Mouse (Mus musculus) mature B cell (primary cell): ENCODE results near the gene Mkrn2os.

Source experiments
- in situ Hi-C: fragments of 300-500 bp; cut with MboI; formaldehyde crosslinking; loops from 2 replicates; pipeline ENCODE4 v1.14.3; 2019

The Mkrn2os gene

DNA sequence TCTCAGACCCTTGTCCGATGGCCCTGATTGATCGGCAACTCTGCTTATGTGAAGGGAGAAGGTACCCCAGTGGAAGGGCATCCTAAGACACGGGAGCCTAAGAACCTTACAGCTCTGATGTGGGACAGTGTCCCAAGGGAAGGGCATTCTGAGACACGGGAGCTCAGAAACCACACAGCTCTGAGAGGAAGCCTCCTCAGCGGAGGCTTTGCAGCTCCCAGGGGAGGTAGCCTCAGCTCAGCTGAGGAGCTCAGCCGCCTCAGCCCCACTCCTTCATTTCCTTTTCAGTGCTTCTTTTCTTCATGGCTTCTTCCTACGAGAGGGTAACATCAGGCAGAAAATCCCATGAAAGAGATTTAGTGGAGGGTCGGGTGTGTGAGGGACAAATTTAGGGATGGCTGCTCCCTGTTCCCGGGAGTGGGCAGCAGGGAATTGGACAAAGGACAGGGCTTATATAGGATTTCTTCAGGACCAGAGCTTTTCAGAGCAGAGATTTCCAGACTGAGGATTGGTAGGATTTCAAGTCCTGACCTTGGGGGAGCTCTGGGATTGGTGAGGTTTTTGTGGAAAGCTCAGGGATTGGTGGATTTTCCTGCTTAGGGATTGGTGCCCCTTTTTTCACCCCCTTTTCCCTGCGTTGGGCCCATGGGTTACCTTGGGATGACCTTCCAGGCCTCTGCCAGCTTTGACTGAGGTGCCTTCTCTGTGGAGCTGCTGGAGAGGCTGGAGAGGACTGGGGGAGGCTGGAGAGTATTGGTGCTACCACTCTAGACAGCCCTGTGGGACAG, 9.9 kb downstream of the Mkrn2os start:
- in situ Hi-C loops, result no loop called here

DNA sequence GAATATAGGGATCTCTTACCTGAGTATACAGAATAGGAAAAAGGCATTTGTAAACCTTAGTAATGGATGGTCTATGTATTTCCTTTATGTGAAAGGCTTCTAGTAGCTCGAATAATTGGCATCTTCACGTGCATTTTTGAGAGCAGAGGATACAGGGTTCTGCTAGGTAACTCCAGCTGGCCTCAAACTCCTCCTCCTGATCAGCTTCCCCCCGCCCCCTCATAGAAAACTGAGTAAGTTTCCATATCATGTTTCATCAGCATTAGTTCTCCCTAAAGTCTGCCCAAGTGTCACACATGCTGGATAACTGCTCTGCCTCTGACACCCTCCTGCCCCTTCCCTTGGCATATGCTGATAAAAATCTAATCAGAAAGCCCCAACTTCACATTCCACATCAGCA, 11.6 kb downstream of the Mkrn2os start:
- in situ Hi-C loops, result no loop called here

- in situ Hi-C loops, result no loop called here
These were observed 14.4 kb downstream of the Mkrn2os start for GRCm38 (mm10) chr6:115577941-115578340.

DNA sequence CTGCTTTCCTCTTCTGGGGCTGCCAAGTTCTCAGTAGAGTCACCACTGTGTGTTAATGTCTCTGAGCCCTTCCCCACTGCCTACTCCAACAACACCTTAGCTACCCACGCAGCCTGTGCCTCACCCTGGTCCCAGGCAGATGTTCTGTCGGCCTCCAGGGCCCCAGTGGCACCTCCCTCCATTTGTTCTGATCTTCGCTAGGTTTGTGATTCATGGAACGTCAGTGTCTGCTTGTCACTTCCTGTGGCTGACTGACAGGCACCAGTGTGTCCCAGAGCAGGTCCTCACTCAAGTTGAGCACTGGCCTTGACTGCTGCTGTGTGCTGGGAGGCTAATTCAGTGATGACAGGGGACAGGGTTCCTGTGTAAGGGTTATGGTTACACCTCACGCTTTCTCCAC, 15.0 kb downstream of the Mkrn2os start:
- in situ Hi-C loops, result no loop called here

DNA sequence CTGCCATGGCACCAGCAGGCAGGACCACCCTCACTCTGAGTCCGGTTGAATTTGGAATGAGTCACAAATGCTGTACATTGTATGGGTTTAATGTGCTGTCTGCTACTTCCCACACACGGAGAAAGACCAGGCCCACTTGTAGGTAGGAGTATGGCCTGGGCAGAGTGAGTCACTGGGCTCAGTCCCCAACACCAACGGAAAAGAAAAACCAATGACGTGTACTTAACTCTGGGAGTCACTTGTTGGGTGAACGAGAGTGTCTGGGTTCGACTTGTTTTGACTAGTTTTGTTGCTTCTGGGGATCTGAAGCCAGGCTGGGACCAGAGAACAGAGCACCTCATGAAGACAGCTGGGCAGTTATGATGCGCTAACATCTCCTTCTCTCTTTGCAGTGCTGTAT, 18.2 kb downstream of the Mkrn2os start:
- in situ Hi-C loops, result no loop called here

DNA sequence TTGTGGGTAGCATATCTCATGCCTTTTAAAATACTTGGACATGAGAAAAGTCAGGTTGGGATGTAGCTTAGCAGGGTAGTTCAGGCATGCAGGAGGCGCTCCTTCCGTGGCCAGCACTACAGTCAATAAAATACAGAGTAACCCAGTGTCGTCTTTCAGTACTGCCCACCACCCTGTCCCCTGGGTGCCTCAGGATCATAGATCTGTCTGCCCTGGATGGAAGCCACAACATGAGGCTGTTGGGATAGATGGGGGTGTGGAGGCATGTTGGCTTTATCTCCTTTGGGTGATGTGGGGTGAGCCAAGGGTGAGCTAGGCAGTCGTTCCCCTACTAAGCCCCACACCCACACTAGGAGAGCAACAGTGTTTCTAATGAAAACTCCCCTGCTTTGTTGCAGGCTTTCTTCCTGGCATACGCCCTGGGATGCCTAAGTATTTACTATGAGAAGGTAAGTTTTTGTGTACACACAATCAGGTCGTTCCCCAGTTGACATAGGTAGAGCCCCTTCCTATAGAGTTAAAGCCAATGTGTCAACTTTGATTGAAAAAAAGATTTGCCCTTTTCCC, 26.8 kb downstream of the Mkrn2os start:
- in situ Hi-C loops, result no loop called here

- in situ Hi-C loops, result no loop called here
These were observed 32.4 kb downstream of the Mkrn2os start for GRCm38 (mm10) chr6:115559651-115560632.

- in situ Hi-C loops, result no loop called here
These were observed 34.2 kb downstream of the Mkrn2os start for GRCm38 (mm10) chr6:115558176-115558575.

DNA sequence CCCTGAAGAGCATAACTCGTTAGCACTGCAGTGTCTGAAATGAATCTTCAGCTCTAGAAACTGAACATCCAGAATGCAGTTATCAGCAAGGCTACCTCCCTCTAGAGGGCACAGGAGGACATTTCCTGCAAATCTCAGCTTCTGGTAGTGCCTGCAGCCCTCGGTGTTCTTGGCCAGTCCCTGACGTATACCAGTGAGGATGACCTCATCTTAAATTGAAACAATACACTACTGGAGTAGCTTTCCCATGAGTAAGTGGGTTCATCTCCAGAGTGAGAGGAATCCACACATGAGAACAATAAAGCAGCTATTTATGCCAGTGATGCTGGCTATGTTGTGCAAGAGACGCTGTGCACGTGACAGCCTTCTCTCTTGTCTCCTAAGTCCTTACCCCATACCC, 36.9 kb downstream of the Mkrn2os start:
- in situ Hi-C loops, result no loop called here

- in situ Hi-C loops, result no loop called here
These were observed 46.1 kb downstream of the Mkrn2os start for GRCm38 (mm10) chr6:115546276-115546675.

GRCm38 (mm10) chr6:115544442-115544970, 47.9 kb downstream of the Mkrn2os start, which contains the start of gene Tsen2:
TSS of gene Tsen2 (plus strand) at chr6:115544664.
- in situ Hi-C loops, result no loop called here

- in situ Hi-C loops, result no loop called here
These were observed 50.0 kb downstream of the Mkrn2os start for GRCm38 (mm10) chr6:115542341-115542740.

DNA sequence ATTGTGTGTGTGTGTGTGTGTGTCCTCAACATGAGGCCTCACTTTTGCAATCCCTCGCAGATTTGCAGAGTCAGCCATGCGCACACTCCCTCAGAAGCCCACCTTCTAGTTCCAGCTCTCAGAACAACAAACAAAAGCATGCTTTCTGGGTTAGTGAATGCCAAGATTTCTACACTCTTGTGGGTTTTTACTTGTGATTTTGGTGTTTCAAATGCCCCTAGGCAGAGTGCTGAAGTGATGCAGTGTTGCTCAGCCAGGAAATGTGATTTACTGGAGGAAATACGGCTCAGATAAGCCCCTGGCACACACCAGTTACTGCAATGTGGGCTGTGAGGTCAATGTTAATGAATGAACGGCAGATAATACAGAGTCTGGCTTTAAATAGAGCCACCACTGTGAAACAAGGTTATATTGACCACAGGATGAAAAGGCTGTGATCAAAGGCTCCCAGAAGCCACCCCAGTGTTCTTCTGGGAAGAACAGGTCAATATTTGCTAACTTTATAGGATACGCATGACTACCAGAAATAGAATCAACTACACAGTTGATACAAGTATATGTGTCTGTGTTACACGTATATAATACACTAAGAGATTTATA, 50.6 kb downstream of the Mkrn2os start:
- in situ Hi-C loops, result no loop called here

DNA sequence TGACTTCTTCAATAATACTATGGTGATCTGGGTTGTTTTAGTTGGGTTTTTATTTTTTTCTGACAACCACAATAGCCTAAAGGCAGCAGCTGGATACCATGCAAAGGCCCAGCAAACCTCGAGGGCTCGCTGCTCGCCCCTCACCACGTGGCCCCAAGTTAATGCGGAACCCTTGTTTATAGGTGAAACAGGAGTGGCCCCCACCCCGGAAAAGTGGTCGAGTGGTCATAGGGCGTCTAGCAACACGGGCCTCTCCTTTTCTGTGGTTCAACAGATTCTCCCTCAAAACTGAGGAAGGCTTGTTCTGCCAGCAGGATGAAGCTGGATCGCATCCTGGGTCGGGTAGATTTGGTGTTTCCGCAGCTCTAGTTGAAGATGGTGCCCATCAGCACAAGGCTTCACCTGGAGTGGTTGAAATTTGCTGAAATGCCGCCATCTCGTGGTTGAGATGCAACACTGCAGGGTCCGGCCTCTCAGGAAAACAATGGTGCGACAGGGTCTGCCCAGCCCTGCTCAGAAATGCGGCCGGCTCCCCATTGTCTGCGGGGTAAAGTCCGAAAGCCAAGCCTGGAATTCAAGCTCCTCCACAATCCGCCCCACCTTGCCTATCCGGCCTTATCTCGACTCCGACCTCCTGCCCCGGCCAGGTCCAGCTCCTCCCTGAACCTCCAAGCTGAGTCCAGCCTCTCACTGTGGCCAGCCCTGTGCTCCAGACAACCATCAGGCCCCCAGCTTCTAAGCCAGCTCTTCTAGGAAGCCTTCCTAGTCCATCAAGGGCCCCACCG, 53.5 kb downstream of the Mkrn2os start:
- in situ Hi-C loops, result no loop called here

DNA sequence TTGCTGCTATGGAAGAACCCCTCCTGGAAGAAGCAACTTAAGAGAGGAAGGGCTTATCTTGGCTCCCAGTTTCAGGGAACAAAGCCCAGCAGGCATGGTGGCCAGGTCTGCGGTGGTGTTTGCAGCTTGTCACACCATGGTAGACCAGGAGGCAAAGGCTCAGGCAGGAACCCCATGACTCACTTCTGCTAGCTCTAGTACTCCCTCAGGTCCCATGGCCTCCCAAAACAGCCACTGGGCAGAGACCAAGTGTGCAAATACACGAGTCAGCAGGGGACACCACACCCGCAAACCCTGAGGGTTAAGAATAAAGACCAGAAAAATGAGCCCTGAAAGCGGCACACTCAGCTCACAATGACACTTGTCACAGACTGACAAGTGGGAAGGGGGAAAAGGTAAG, 56.2 kb downstream of the Mkrn2os start:
- in situ Hi-C loops, result no loop called here

DNA sequence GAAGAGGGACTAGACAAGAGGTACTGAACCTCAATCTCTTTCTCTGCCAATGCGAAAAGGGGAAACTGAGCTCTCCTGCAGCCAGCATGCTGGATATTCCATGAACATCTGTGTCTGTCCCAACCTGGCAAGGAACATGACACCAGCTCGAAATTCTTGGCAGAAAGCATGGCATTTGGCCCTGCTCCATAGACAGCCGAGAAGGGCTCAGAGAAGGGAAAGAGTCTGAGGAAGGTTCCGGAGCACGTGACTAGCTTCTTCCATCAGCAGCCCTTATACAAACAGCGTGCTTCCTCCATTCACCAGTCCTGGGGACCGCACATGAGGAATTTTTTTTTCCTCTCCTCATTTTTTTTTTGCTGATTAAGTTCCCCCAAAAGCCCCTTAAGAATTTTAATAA, 57.8 kb downstream of the Mkrn2os start:
- in situ Hi-C loops, result no loop called here
